Mouse (Mus musculus): ENCODE results near the gene Pdgfb.

Gene Pdgfb

GRCm38 (mm10) chr15:79952504-79953231, 62.1 kb downstream of the Pdgfb start:
- DNase-seq: no peak

- DNase-seq: no peak
Observed at GRCm38 (mm10) chr15:79951730-79952503, 62.9 kb downstream of the Pdgfb start.

GRCm38 (mm10) chr15:79951226-79951625, 63.6 kb downstream of the Pdgfb start:
- no peak for DNase-seq

- DNase-seq: peak; percentile 59
Observed at GRCm38 (mm10) chr15:79950250-79951025, 64.3 kb downstream of the Pdgfb start.

GRCm38 (mm10) chr15:79947681-79948080, 67.1 kb downstream of the Pdgfb start:
- DNase-seq: no peak

- DNase-seq: no peak
Observed at GRCm38 (mm10) chr15:79946790-79947189, 68.0 kb downstream of the Pdgfb start.

- DNase-seq: peak; percentile 84
Observed at GRCm38 (mm10) chr15:79946022-79946421, 68.8 kb downstream of the Pdgfb start.
